Mouse (Mus musculus): Measurements from ENCODE around the gene Vtcn1.
A peak's percentile ranks its signal among the peaks of the same experiment; 100 is the strongest.

The Vtcn1 gene

DNA sequence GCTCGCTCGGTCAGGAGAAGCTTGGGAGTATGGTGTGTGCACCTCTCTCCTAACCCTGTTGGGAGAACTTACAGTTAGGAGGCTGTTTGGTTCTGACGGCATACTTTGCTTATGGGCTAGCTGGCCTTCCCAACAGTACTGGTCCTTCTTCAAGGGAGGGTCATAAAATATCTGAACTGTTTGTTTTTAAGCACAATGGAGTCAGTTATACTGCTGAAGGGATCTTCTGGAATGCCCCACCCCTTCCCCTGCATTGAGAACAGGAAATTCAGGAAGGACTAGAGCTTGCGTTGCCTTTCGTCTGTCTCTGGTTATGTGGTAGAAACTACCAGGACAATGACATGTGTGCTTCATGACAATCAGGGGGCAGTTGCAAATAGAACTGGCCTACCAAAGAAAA lies 31.9 kb downstream of the Vtcn1 start:
- DNase-seq = no peak

DNA sequence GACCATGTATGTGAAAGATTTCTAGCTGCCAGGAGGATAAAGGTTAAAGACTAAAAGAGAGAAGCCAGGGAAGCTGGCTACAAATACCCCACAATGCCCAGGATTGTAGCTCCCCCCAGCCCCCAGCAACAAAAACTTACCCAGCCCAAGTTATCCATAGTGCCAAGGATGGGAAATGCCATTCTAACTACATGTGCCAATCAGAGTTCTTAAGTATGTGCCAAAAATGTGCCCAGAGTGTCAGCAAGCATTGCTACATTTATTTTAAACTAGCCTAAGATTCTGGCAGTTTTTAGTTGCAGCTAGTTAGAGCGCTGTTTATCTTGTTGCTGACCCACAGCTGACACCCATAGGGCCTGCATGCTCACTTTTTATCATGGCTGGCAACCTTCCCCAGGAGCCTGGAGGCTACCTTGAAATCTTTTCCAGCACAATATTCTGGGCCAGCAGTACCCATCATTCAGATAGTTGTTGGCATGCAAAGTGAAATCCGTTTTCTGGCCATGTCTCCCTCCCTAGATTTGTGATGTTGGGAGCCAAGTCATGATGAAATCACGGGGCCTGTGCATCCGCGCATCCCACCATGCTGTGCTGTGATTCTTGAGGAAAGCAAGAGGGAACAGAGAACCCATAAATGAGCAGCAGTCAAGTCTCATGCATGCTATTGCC lies 33.2 kb downstream of the Vtcn1 start:
- DNase-seq = peak; percentile 21

- DNase-seq = no peak
Observed at GRCm38 (mm10) chr3:100861307-100862303, 36.3 kb downstream of the Vtcn1 start.

GRCm38 (mm10) chr3:100866946-100867345 lies 41.7 kb downstream of the Vtcn1 start:
- DNase-seq = no peak

DNA sequence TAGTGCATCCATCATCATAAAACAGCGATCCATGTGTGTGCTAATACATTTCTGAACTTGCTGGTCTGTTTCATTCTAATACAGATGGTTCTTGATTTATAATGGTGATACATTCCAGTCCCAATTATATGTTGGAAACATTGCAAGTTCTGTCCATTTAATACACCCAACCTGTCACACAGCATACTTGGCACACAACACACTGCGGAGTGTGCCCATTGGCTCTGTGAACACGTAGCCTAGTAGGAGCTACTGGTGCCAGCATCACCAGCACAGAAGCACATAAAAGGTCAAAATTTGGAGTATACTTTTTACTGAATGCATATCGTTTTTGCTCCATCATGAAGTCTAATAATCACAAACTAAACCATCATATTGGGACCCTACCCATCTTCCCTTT lies 51.8 kb downstream of the Vtcn1 start:
- DNase-seq = no peak

DNA sequence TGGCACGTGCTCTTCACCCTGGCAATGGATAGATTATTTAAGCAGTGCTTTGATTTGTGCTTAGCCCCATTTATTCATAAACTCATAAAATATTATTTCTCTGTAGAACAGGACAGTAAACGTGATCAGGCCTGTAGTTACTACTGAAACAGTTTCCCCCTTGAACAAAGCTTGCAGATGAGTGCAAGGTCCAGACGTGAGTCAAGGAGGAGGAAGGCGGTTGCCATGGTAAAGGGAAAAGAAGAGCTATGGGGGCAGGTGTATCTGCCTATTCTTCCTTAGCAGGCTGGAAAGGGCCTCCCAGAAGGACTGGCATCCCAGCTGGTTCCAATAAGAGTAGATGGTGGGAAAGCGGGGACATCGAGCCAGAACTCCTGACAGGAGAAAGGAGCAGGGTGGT lies 56.1 kb downstream of the Vtcn1 start:
- no peak for DNase-seq

DNA sequence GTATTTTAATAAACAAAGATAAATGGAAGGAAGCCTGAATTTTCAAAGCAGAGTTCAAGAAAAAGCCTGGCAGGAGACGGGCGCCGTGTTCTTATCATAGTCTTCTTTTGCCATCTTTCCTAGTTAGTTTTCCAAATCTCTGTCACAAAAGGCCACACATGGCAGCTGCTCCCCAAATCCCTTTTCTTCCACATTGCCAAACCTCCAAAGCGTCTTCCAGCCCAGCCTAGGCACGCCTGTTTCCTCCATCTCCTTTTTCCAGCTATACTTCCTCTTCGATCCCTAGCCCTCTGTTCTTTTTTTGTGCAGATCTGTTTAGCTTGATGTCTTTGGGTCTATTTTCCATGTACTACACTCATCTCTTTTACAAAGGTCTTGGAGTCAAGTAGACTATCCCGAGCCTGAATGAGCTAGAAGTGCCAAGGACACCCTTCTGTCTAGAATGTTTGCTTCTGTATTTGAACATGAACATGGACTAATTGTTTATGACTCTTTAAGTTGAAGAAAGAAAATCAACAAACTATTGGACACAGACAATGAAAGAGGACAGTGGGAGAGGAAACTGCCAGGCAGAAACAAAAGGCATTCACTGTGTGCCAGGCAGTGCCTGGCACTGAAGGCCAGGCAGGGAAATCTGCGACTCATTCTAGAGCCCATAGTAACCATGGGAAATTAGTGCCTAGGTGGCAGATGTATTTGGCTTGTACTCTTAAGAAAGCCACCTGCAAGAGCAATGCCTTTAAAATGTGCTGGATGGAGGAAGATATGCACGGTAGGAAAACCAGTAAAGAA lies 56.8 kb downstream of the Vtcn1 start:
- DNase-seq = no peak

DNA sequence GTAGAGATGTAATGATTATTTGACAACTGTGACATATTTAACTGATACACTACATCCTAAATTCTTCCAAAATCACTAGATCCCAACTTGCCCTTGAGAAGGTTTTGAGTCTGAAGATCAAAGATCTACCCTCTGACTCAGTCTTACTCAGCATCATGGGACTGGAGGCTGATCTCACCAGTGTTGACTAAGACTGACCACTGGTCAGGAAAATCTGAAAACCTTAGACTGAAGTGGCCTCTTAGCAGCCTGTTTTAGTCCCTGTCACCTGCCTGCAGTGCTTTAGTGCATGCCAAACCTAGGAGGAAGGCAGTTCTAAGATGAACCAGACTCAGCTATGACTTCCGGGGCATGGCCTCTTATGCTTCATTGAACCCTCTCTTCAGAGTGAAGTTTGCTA lies 64.0 kb downstream of the Vtcn1 start:
- no peak for DNase-seq

DNA sequence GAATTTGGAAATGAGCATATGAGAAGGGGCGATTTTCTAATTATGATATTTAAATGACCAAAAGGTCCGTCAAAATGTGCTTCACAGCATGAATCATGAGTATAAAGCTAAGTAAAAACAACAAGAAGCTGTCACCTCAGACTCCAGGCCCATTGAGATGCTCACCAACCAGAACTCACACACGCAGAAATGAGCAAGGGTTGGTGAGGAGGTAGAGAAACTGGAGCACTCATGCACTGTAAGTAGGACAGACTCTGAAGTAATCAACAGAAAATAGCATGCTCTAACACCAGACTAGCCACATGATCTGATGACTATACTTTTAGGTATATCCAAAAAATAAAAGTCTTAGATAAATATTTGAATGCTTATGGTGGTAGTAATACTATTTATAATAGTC lies 65.1 kb downstream of the Vtcn1 start:
- DNase-seq = no peak

- no peak for DNase-seq
Observed at GRCm38 (mm10) chr3:100892383-100893335, 67.4 kb downstream of the Vtcn1 start.

DNA sequence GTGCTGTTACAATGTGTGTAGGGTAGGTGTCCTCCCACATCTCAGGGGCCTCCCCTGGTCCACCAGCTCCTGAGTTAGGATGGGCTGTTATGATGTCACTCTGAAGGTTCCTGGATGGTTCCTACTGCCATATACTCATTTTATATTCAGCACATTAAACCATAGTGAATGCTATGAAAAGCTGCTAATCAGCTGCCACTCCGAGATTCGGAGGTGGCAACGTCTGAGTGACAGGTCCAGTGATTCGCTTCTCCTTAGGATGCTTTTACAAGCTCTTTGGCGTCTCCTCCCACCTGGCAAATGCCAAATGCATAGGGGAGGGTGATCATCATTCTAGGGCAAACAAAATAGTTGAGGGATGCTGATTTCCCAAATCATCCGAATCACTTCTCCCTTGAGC lies 70.2 kb downstream of the Vtcn1 start:
- no peak for DNase-seq

GRCm38 (mm10) chr3:100906128-100906527 lies 80.9 kb downstream of the Vtcn1 start:
- no peak for DNase-seq

DNA sequence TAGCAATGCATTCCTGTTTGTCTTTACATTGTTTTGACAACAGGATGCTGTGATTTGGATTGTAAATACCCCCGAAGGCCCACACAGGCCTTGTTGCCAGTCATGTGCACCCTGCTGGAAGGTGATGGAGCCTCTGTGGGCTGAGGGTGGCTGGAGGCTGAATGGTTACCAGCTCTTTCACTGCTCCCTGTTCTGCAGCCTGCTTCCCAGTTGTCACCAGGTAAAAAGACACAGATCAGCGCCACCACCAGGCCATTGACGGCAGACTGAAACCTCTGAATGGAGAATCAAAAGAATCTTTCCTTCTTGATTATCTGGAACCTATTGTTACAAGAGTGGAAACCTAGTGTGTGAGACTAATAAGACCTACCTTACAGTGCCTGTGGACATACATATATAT lies 81.7 kb downstream of the Vtcn1 start:
- DNase-seq = peak; percentile 38

GRCm38 (mm10) chr3:100908594-100908993 lies 83.3 kb downstream of the Vtcn1 start:
- DNase-seq = no peak

DNA sequence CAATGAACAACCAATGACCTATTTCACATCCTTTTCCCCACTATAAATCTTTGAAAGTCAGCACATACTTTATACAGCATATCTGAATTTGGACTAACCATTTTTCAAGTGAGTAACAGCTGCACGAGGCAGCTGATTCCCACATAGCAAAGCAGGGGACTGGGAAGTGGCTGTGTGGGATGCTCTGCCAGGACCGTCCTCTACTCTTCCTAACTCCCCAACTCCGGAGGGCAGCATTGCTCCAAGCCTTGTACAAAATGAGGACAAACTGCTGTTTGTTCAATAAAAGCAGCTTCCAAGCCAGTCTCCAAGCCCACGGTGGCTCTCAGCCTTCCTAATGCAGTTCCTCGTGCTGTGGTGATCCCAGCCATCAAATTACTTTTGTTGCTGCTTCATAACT lies 85.4 kb downstream of the Vtcn1 start:
- DNase-seq = no peak

DNA sequence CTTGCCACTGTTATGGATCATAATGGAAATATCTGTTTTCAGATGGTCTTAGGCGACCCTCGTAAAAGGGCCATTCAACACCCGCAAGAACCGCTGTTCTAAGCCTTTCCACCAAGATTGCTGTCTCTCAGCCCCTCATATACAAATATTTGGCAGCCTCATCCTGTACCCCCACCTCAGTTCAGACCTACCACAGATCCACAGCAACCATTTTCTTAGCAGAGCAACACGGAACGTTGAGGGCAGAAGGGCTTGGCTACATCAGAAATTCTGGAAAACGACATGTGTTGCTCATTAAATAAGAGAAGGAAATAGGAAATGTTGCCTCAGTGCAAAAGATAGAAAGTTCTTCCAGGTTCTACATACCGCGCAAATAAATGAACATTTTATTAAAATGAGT lies 85.8 kb downstream of the Vtcn1 start:
- no peak for DNase-seq

DNA sequence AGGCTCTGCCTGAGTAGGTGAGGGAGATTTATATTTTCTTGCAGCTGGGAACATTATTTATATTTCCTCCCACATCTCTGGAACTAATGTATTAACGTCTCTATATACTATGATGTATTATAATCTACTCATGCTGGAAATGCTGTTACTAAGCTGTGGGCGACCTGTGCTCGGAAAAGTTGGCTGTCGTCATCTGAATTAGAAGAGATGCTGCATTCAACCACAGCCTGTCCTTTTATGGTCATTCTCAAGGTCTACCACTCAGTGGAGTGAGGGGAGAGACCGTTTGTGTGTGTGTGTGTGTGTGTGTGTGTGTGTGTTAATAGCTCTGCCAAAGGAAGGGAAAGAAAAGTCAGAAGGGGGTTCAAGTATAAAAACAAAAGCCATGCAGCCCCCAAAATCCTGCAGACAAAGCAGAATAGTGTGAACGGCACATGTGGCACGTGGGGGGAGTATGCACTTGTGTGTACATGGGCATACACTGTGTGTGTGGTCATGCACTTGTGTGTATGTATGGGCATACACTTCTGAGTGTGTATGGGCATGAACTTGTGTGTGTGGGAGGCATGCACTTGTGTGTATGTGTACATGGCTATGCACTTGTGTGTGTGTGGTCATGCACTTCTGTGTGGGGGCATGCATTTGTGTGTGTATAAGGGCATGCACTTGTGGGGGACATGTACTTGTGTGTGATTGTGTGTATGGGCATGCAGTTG lies 86.4 kb downstream of the Vtcn1 start:
- no peak for DNase-seq

GRCm38 (mm10) chr3:100916844-100917243 lies 91.6 kb downstream of the Vtcn1 start:
- peak; percentile 75 for DNase-seq

DNA sequence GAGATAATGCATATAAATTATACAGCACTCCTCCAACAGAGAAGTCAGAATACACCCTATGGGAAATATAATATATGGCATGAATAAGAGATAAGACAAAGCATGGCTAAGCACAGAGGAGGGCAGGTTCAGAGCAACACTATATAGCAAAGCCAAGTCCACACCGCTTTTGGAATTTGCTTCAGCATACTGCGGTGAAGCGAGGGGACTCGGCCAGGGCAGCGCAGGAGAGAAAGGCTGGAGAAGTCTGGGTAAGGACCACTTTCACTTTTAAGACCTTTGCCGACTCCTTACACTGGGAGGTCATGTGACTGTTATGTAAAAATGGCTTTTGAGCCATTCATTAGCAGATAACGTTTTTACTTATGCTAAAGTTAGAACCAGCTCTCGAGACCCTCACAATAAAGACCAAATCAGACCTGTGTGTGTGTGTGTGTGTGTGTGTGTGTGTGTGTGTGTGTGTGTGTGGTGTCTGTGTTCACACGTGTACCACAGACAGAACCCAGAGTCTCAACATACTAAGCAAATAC lies 95.4 kb downstream of the Vtcn1 start:
- no peak for DNase-seq

DNA sequence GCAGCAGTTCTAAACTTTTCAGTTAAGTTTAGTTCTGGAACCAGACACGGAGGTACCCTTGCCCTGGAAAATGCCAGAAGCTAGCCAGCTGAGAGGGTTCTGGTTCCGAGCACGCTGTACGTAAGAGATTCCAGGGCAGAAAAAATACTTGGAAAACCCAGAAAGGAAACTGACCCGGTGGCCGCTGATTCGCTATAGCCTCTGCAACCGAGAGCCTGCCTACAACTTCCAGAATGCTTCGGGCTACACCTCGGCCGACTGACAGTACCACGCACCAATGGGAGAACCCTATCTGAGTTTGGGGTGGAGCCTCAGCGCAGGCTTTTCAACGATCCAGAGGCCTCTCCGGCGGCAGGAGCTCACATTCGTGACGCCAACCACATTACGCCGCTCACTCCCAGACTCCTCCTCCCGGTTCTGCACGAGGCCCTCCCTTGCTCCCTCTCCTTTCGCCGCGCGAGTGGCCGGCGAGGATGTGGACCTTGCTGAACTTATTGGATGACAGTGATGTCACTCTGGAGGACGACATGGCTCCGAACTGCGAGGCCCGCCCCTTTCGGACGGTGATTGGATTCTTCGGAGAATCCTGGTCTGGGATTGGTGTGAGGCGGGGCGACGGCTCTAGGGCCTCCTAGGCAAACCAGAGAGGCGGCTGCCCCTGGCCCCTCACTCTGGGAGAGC lies 96.7 kb downstream of the Vtcn1 start, which contains the start of gene Trim45:
Gene Trim45, plus strand, starts transcription at position 378 of the 681 bp plus-strand sequence.
- DNase-seq = peak; percentile 100

All from lung, postnatal 36 days (tissue).